Mouse (Mus musculus): ENCODE data around the gene Hes5. TPM values are rescaled to one million over a fixed set of nuclear protein-coding genes. Genes with fewer than 3 reads are reported as not detected.
A peak's percentile ranks its signal among the peaks of the same experiment; 100 is the strongest.

Gene Hes5
- polyA plus RNA-seq, 2 experiments, result 0.77 to 1.6 TPM

DNA sequence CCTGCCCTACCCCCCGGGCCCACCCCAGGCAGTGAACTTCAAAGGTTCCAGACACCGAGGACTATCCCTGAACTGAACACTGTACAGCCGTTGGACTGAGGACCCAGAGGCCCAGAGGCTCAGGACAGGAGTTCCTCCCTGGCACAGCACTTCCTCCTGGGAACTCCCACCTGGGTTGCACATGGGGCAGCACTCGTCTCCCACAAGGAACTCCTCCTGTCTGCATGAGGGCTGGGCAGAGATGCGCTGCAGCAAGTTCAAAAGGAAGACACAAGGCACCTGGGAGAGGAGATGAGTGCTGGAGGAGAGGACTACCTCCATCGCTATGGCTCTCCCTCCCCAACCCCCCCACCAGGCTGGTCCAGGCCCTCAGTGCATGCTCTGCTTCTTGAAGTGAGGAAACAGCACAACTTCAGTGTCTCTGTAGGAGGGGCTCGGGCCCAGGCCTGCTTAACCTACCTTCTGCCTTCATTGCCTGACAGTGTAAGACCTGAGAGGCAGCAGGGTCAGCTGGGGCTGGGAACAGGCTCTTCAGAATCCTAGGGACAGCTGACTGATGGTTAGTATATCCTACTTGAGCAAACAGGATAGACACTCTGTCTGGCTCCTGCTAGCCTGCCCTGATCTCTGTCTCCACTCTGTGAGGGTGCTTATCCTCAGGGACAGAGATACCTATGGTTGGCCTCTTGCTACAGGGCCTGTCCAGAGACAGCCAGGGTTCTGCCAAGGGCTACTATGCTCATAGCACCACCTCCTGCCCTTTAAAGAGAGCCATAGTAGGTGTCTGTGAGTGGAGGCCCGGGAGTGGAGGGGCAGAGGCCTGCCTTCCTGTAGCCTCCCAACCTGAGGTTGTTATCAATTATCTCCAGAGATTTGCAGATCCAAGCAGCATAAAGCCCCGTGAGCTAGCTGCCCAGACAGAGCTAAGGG lies 33.5 kb upstream of the Hes5 start:
- WGBS, result 37% methylated on average over 9 of the region's 9 CpGs
- Histone ChIP-seq H3K27me3 (ENCODE audit: control insufficient read depth, insufficient read depth, low read length) (no peaks in the 10 kb centered on the region), H3K36me3 (ENCODE audit: control insufficient read depth, insufficient read depth, low read length) (no peaks in the 10 kb centered on the region), H3K9ac (ENCODE audit: low read depth, low read length, severe bottlenecking) (peak overlapping the region; percentile 17), H3K27ac (replicated peaks; ENCODE audit: low read depth, low read length) (peak overlapping the region; percentile 59; the same call in 1 of the 2 replicates), H3K4me3 (replicated peaks; ENCODE audit: low read length) (0 out of 2 replicates have a peak overlapping the region, but pooled peaks have one; percentile 8), H3K4me2 (replicated peaks; ENCODE audit: low read depth, low read length, severe bottlenecking) (peak overlapping the region; percentile 34), H3K9me3 (ENCODE audit: control insufficient read depth, low read length) (no peaks in the 10 kb centered on the region), H3K4me1 (ENCODE audit: control insufficient read depth, insufficient read depth, low read length) (peaks cover 15% of the 10 kb centered on the region)
- ATAC-seq (ENCODE audit: low FRiP score, low read depth), result no peak
- no peak for TF ChIP-seq POLR2A (IDR thresholded peaks at IDR 0.05; ENCODE audit: borderline replicate concordance, extremely low read depth, insufficient read depth, insufficient read length)
- peak; percentile 2 for DNase-seq (ENCODE audit: low spot score)

DNA sequence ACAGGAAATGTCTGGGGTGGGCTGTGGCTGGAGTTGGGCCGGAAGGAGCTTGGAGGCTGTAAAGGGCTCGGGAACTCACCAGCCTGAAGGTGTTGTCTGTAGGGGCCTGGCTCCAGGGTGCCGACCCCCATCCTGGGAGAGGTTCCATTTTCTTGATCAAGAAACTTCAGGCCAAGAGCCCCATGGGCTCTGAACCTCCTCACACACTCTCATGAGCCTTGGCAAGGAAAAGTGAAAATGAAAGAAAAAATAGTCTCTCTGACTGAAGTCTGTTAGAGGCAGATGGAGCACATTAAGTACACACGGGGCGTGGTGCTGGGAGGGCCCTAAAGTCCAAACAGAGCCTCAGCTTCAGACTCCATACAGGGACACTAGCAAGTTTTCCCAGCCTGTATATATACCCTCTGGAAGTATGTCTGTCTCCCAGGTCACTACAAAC lies 32.8 kb upstream of the Hes5 start:
- Histone ChIP-seq H3K4me3 (replicated peaks; ENCODE audit: low read length) (0 out of 2 replicates have a peak overlapping the region, but pooled peaks have one; percentile 8), H3K9ac (ENCODE audit: low read depth, low read length, severe bottlenecking) (peak overlapping the region; percentile 17; the same call in 1 of the 2 replicates), H3K27me3 (ENCODE audit: control insufficient read depth, insufficient read depth, low read length) (no peaks in the 10 kb centered on the region), H3K9me3 (ENCODE audit: control insufficient read depth, low read length) (no peaks in the 10 kb centered on the region), H3K4me2 (replicated peaks; ENCODE audit: low read depth, low read length, severe bottlenecking) (peak overlapping the region; percentile 34), H3K4me1 (ENCODE audit: control insufficient read depth, insufficient read depth, low read length) (peaks cover 15% of the 10 kb centered on the region), H3K27ac (replicated peaks; ENCODE audit: low read depth, low read length) (peak overlapping the region; percentile 59; the same call in 1 of the 2 replicates), H3K36me3 (ENCODE audit: control insufficient read depth, insufficient read depth, low read length) (no peaks in the 10 kb centered on the region)
- ATAC-seq (ENCODE audit: low FRiP score, low read depth) (0 out of 2 replicates have a peak, but pooled peaks have one; percentile 37), DNase-seq (ENCODE audit: low spot score) (peak; percentile 22)
- WGBS, result 16% methylated on average over 5 of the region's 5 CpGs
- TF ChIP-seq POLR2A (IDR thresholded peaks at IDR 0.05; ENCODE audit: borderline replicate concordance, extremely low read depth, insufficient read depth, insufficient read length), result no peak

DNA sequence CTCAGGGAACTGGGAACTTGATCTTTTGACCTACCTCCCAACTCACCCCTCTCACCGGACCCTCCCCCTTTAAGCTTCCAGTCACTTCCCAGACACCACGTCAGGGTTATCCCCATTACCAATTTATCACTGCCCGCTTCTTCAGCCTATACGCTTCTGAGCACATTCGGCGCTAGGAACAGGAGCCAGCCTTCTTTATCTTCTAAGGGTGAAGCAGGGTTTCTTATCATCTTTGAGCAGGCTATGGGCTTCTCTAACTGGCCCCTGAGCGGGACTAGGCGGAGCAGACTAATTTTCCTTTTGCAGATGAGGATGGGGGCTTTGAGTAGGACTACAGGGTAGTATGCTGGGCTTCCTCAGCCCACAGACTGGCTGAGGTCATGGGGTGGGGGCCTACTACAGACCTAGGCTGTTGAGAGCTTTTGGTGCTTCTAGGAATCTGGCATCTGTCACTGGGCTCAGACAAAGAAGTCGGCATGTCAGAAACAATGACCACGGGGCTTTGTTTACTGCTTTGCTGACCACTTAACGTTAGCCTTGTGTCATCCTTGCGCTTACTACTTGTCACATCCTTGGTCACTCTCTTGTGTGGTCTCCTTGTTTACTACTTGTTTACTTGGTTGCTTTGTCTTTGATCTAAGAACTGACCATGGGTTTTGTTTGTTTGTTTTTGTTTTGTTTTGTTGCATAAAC lies 32.2 kb upstream of the Hes5 start, which contains the start of gene Tnfrsf14:
Gene Tnfrsf14 (minus strand): TSS at position 169 of the 693 bp plus-strand sequence.
- ATAC-seq (ENCODE audit: low FRiP score, low read depth) (no peak), DNase-seq (ENCODE audit: low spot score) (peak; percentile 2)
- Histone ChIP-seq H3K4me3 (replicated peaks; ENCODE audit: low read length) (0 out of 2 replicates have a peak within 1 kb of the TSS, but pooled peaks have one; percentile 8), H3K27me3 (ENCODE audit: control insufficient read depth, insufficient read depth, low read length) (no peaks in the 10 kb centered on the region), H3K27ac (replicated peaks; ENCODE audit: low read depth, low read length) (peak within 1 kb of the TSS; percentile 59; the same call in 1 of the 2 replicates), H3K9ac (ENCODE audit: low read depth, low read length, severe bottlenecking) (peak within 1 kb of the TSS; percentile 17), H3K36me3 (ENCODE audit: control insufficient read depth, insufficient read depth, low read length) (no peaks in the 10 kb centered on the region), H3K4me2 (replicated peaks; ENCODE audit: low read depth, low read length, severe bottlenecking) (peak within 1 kb of the TSS; percentile 34), H3K4me1 (ENCODE audit: control insufficient read depth, insufficient read depth, low read length) (peaks cover 15% of the 10 kb centered on the region), H3K9me3 (ENCODE audit: control insufficient read depth, low read length) (no peaks in the 10 kb centered on the region)
- no peak for TF ChIP-seq POLR2A (IDR thresholded peaks at IDR 0.05; ENCODE audit: borderline replicate concordance, extremely low read depth, insufficient read depth, insufficient read length)
- WGBS, result 43% methylated on average over 12 of the region's 12 CpGs

DNA sequence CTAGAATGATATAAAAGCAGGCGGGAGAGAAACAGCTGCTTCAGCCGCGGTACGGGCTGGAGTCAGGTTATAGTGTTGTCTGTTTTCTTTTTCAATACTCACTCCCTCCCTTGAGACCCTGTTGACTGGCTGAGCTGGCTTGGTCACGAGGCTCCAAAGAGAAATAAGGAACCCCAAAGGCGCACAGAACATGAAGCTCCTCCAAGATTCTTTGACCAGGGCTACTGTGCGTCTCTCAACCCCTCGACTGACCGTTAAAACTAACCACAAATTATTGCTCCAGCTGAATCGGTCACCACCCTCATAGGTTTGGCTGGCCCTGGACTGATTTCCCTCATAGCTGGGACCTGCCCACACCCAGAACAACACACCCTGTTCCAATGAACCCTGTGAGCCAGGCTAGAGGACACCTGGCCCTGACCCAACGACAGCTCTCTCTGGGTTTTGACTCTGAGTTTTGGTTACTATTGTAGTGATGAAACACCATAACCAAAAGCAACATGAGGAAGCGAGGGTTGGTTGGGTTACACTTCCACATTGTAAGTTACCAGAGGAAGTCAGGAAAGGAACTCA lies 31.5 kb upstream of the Hes5 start:
- H3K4me3 ChIP-seq (replicated peaks; ENCODE audit: low read length), result no peak overlapping the region
- H3K4me2 ChIP-seq (replicated peaks; ENCODE audit: low read depth, low read length, severe bottlenecking), result no peak overlapping the region
- H3K9me3 ChIP-seq (ENCODE audit: control insufficient read depth, low read length), result no peaks in the 10 kb centered on the region
- ATAC-seq (ENCODE audit: low FRiP score, low read depth) (no peak), DNase-seq (ENCODE audit: low spot score) (peak; percentile 2)
- H3K9ac ChIP-seq (ENCODE audit: low read depth, low read length, severe bottlenecking), result no peak overlapping the region
- H3K27ac ChIP-seq (replicated peaks; ENCODE audit: low read depth, low read length), result no peak overlapping the region
- no peak for TF ChIP-seq POLR2A (IDR thresholded peaks at IDR 0.05; ENCODE audit: borderline replicate concordance, extremely low read depth, insufficient read depth, insufficient read length)
- no peaks in the 10 kb centered on the region for H3K36me3 ChIP-seq (ENCODE audit: control insufficient read depth, insufficient read depth, low read length)
- H3K27me3 ChIP-seq (ENCODE audit: control insufficient read depth, insufficient read depth, low read length), result no peaks in the 10 kb centered on the region
- peaks cover 15% of the 10 kb centered on the region for H3K4me1 ChIP-seq (ENCODE audit: control insufficient read depth, insufficient read depth, low read length)
- whole genome bisulfite sequencing, result 73% methylated on average over 12 of the region's 12 CpGs

Data from limb, embryonic 14.5 days (tissue).